Mouse (Mus musculus) forebrain, embryonic 16.5 days (tissue): ENCODE results near the gene Unc45b. TPM values are rescaled to one million over a fixed set of nuclear protein-coding genes. Genes with fewer than 3 reads are reported as not detected.
A peak's percentile ranks its signal among the peaks of the same experiment; 100 is the strongest.
"Not testable (repeated sequence)": the region's sequence is repeated elsewhere in the genome, so short reads cannot be mapped to it uniquely, and the experiment has no call there.

Experiments used
- ATAC-seq: fragments of 200-750 bp; cut with Nextera tagmentation; 2 replicates; pipeline ENCODE4 v1.8.0; 2017; ENCODE audit warnings: mild to moderate bottlenecking, moderate library complexity
- H3K27ac ChIP-seq: fragments of 300-500 bp; sonication (generic); 2 replicates; pipeline ENCODE4 v1.5.1; 2014; ENCODE audit warnings: low read length, control low read depth
- H3K27me3 ChIP-seq: fragments of 300-500 bp; sonication (generic); replicated peaks from 2 replicates; pipeline ENCODE4 v1.6.1; 2014; ENCODE audit warnings: low read length; ENCODE audit not compliant: control insufficient read depth, insufficient read depth
- H3K36me3 ChIP-seq: fragments of 300-500 bp; sonication (generic); 2 replicates; pipeline ENCODE4 v1.6.1; 2014; ENCODE audit not compliant: control insufficient read depth, insufficient read depth
- H3K4me1 ChIP-seq: fragments of 300-500 bp; sonication (generic); replicated peaks from 2 replicates; pipeline ENCODE4 v1.6.1; 2014; ENCODE audit warnings: low read length; ENCODE audit not compliant: control insufficient read depth, insufficient read depth
- H3K4me2 ChIP-seq: fragments of 300-500 bp; sonication (generic); 2 replicates; pipeline ENCODE4 v1.6.1; 2014; ENCODE audit warnings: mild to moderate bottlenecking, low read length, control low read depth
- H3K4me3 ChIP-seq: fragments of 300-500 bp; sonication (generic); replicated peaks from 2 replicates; pipeline ENCODE4 v1.5.1; 2014; ENCODE audit warnings: mild to moderate bottlenecking, low read length, control low read depth
- H3K9ac ChIP-seq: fragments of 300-500 bp; sonication (generic); replicated peaks from 2 replicates; pipeline ENCODE4 v1.6.1; 2014; ENCODE audit warnings: low read depth, low read length, control low read depth
- H3K9me3 ChIP-seq: fragments of 300-500 bp; sonication (generic); 2 replicates; pipeline ENCODE4 v1.6.1; 2016; ENCODE audit warnings: low read length; ENCODE audit not compliant: control insufficient read depth
- WGBS: fragments of 180-500 bp; shearing (Covaris S2); extraction: QIAGEN DNeasy Blood & Tissue Kit; methylation state at CpG from one replicate; pipeline ENCODE4 v1.1.7; 2014; 5-methylcytosine and 5-hydroxymethylcytosine counted together
- polyA plus RNA-seq: library from polyadenylated mRNA; unstranded; fragments of >200 nt; fragmentation: Nextera tagmentation; extraction: Ambion mirVana; gene quantifications from 2 replicates; pipeline ENCODE4 v1.2.1, GENCODE M21; 2015

Unc45b gene
- polyA plus RNA-seq, 1 experiment from 2014 or later, result 1.6 TPM

DNA sequence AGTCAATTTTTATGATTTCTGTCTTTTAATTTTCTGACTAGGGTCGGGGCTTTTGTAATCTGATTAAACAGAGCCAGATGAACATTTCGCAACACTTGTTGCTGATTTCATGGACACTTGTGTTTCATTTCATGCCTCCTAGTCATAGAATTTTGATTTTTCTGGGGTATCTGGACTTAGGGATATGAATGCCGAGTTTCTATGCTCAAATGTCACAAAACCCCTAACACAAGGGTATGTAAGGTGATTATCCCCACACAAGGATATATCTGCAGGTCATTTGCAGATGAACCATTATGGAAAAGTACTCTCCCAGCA, 19.2 kb downstream of the Unc45b start:
- Histone ChIP-seq H3K4me3 (no peak overlapping the region), H3K9me3 (no peaks in the 10 kb centered on the region), H3K9ac (no peak overlapping the region), H3K27me3 (peaks cover 30% of the 10 kb centered on the region), H3K36me3 (no peaks in the 10 kb centered on the region), H3K4me1 (peaks cover 17% of the 10 kb centered on the region), H3K4me2 (no peak overlapping the region), H3K27ac (no peak overlapping the region)
- no peak for ATAC-seq
- WGBS, result 48% methylated on average over 3 of the region's 3 CpGs

- not testable (repeated sequence) for H3K9ac ChIP-seq, H3K27ac ChIP-seq, H3K36me3 ChIP-seq, ATAC-seq, H3K9me3 ChIP-seq
- Histone ChIP-seq H3K4me2 (peak overlapping the region; percentile 92), H3K4me3 (peak overlapping the region; percentile 47), H3K4me1 (peaks cover 17% of the 10 kb centered on the region), H3K27me3 (peaks cover 35% of the 10 kb centered on the region)
- 1% methylated on average over 80 of the region's 85 CpGs for WGBS
Measured at GRCm38 (mm10) chr11:82930391-82930955, 20.1 kb downstream of the Unc45b start.

DNA sequence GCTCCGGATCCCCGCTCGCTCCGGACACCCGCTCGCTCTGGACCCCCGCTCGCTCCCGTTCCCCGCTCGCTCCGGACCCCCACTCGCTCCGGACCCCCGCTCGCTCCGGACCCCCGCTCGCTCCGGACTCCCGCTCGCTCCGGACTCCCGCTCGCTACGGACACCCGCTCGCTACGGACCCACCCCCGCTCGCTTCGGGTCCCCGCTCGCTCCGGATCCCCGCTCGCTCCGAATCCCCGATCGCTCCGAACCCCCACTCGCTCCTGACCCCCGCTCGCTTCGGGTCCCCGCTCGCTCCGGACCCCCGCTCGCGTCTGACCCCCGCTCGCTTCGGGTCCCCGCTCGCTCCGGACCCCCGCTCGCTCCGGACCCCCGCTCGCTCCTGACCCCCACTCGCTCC, 20.8 kb downstream of the Unc45b start:
- H3K27me3 ChIP-seq, result peaks cover 38% of the 10 kb centered on the region
- peak overlapping the region; percentile 47 for H3K4me3 ChIP-seq
- H3K27ac ChIP-seq, H3K36me3 ChIP-seq, H3K9me3 ChIP-seq, ATAC-seq: not testable (repeated sequence)
- H3K9ac ChIP-seq, result peak overlapping the region; percentile 39
- H3K4me2 ChIP-seq, result peak overlapping the region; percentile 92
- peaks cover 17% of the 10 kb centered on the region for H3K4me1 ChIP-seq
- WGBS, result under 1% methylated on average over 28 of the region's 63 CpGs

- not testable (repeated sequence) for H3K27ac ChIP-seq, ATAC-seq, H3K36me3 ChIP-seq, H3K9me3 ChIP-seq
- WGBS, result 1% methylated on average over 101 of the region's 119 CpGs
- Histone ChIP-seq H3K9ac (peak overlapping the region; percentile 39), H3K4me1 (peaks cover 17% of the 10 kb centered on the region), H3K4me3 (peak overlapping the region; percentile 47), H3K4me2 (peak overlapping the region; percentile 92), H3K27me3 (peaks cover 40% of the 10 kb centered on the region)
Measured at GRCm38 (mm10) chr11:82931671-82932450, 21.5 kb downstream of the Unc45b start.

GRCm38 (mm10) chr11:82933186-82933585, 22.8 kb downstream of the Unc45b start:
- Histone ChIP-seq H3K36me3 (no peaks in the 10 kb centered on the region), H3K27ac (no peak overlapping the region), H3K4me2 (peak overlapping the region; percentile 92), H3K4me3 (peak overlapping the region; percentile 47), H3K9ac (no peak overlapping the region; the same call in 1 of the 2 replicates), H3K4me1 (peaks cover 17% of the 10 kb centered on the region), H3K9me3 (no peaks in the 10 kb centered on the region), H3K27me3 (peaks cover 40% of the 10 kb centered on the region)
- under 1% methylated on average over 29 of the region's 29 CpGs for WGBS
- ATAC-seq, result no peak

GRCm38 (mm10) chr11:82943336-82943735, 33.0 kb downstream of the Unc45b start:
- Histone ChIP-seq H3K36me3 (no peaks in the 10 kb centered on the region), H3K27me3 (no peaks in the 10 kb centered on the region; the same call in 1 of the 2 replicates), H3K4me1 (no peaks in the 10 kb centered on the region), H3K9ac (no peak overlapping the region), H3K4me2 (no peak overlapping the region), H3K4me3 (no peak overlapping the region), H3K27ac (no peak overlapping the region), H3K9me3 (no peaks in the 10 kb centered on the region)
- ATAC-seq, result no peak
- WGBS, result 85% methylated on average over 6 of the region's 6 CpGs

DNA sequence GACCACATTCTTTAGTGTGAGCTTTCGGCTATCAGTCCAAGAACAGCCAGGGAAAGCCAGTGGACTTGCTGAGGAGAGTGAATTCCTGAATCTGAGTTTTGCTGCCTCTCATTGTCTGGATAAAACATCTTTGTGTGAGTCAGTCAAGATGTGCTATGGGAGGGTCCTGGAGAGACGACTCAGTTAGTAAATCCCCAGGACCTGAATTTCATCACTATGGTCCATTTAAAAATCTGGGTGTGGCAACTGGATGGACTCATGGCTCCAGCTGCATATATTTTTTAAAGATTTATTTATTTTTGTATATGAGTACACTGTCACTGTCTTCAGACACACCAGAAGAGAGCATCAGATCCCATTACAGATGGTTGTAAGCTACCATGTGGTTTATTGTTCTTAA, 35.3 kb downstream of the Unc45b start:
- 67% methylated on average over 2 of the region's 2 CpGs for WGBS
- no peaks in the 10 kb centered on the region for H3K36me3 ChIP-seq
- peaks cover 7% of the 10 kb centered on the region for H3K27me3 ChIP-seq
- ATAC-seq, result no peak
- H3K4me2 ChIP-seq, result no peak overlapping the region
- H3K9ac ChIP-seq, result no peak overlapping the region
- H3K27ac ChIP-seq, result no peak overlapping the region
- H3K4me1 ChIP-seq, result no peaks in the 10 kb centered on the region
- no peak overlapping the region for H3K4me3 ChIP-seq
- no peaks in the 10 kb centered on the region for H3K9me3 ChIP-seq

GRCm38 (mm10) chr11:82947457-82947856, 37.1 kb downstream of the Unc45b start:
- H3K9me3 ChIP-seq, result no peaks in the 10 kb centered on the region
- no peak overlapping the region for H3K4me2 ChIP-seq
- ATAC-seq, result no peak
- H3K36me3 ChIP-seq, result no peaks in the 10 kb centered on the region
- H3K27ac ChIP-seq, result no peak overlapping the region
- H3K4me3 ChIP-seq, result no peak overlapping the region
- H3K4me1 ChIP-seq, result no peaks in the 10 kb centered on the region
- no peak overlapping the region for H3K9ac ChIP-seq
- H3K27me3 ChIP-seq, result peaks cover 23% of the 10 kb centered on the region
- 40% methylated on average over 4 of the region's 4 CpGs for WGBS

DNA sequence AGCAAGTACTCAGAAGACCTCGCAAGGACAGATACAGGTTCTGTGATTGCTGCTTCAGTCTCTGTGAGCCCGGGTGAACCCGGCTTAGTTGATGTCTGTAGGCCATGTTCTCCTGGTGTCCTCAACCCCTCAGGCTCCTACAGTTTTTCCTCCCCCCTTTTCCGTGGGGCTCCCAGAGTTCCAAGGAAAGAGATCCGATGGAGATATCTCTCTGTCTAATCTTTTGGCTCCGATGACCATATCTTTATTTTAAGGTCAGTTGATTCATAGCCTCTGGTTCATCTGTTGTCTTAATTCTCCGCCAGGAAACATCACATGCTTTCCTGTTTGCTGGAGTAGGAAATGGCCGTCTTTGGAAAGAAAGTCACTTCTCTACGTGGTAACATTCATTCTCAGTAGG, 38.7 kb downstream of the Unc45b start:
- Histone ChIP-seq H3K9ac (no peak overlapping the region), H3K4me2 (no peak overlapping the region), H3K27me3 (peaks cover 35% of the 10 kb centered on the region), H3K4me1 (no peaks in the 10 kb centered on the region), H3K4me3 (no peak overlapping the region), H3K36me3 (no peaks in the 10 kb centered on the region), H3K27ac (no peak overlapping the region), H3K9me3 (no peaks in the 10 kb centered on the region)
- ATAC-seq, result no peak
- WGBS, result 86% methylated on average over 9 of the region's 9 CpGs
